ENCODE assay signal across 8 mouse cellular contexts in the genomic region with DNA sequence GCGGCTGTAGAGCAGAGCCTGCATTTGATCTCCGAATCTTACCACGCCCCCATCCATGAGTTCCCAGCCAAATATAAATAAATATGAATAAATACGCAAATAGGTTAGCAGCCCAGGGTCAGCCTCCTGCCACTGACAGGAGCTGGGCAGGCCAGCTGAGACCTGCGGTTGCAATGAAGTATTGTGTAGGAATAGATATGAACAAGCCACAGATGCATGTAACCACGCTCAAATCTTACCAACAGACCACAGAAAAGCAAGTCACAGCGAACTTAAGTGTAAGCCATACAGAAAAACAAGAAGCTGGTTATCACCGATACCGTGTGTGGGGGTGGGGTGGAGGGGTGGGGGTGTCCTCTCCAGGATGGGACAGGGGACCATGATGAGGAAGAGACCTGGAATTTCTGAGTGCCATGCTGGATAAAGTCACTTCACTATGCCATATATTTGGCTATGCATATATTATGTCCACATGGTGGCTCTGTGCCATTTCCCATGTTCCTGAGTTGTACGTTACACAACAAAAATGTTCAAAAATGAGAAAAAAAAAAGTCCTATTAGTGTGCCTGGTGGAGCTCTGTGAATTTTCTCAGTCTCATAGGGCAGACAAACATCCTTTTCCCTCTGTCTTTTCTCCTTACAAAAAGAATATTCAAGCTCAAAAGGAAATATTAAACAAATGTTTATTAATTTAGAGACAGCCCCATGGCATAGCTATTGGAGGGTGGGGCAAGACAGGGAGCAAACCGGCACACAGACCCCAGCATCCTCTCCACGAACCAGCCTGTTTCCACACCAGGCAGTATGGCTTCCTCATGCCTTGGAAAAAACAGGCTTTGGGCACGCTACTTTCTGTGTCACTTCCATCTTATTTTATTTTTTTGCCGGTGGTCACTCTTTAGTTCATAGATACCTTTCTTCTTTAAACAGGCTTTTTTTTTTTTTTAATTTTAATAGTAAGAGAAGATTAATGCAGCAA. TPM values are rescaled to one million over a fixed set of nuclear protein-coding genes. Genes with fewer than 3 reads are reported as not detected.
DNase-seq lines count a peak whose midpoint lies in the region; ATAC-seq lines count a peak whose summit lies in the region.

No protein-coding gene starts in this region.

- 38% methylated on average over 14 of the region's 14 CpGs for WGBS in heart, embryonic 16.5 days
- WGBS in hindbrain, embryonic 14.5 days, result 38% methylated on average over 14 of the region's 14 CpGs
- WGBS in midbrain, embryonic 13.5 days, result 43% methylated on average over 14 of the region's 14 CpGs

- H3K36me3 ChIP-seq in heart, embryonic 16.5 days (ENCODE audit: control insufficient read depth, insufficient read depth), result no peaks in the 10 kb centered on the region
- no peaks in the 10 kb centered on the region for H3K36me3 ChIP-seq in hindbrain, embryonic 14.5 days (replicated peaks; ENCODE audit: control insufficient read depth, insufficient read depth)
- H3K36me3 ChIP-seq in midbrain, embryonic 13.5 days, result no peaks in the 10 kb centered on the region

- H3K4me1 ChIP-seq in heart, embryonic 16.5 days (ENCODE audit: control insufficient read depth, insufficient read depth, low read length), result peaks cover 10% of the 10 kb centered on the region
- peaks cover 32% of the 10 kb centered on the region for H3K4me1 ChIP-seq in hindbrain, embryonic 14.5 days (replicated peaks; ENCODE audit: control insufficient read depth, insufficient read depth, low read length)
- H3K4me1 ChIP-seq in midbrain, embryonic 13.5 days (replicated peaks), result peaks cover 40% of the 10 kb centered on the region

- ATAC-seq in heart, embryonic 16.5 days (replicated peaks; ENCODE audit: extremely low read depth, insufficient read depth, low FRiP score), result no peak
- no peak for ATAC-seq in hindbrain, embryonic 14.5 days (ENCODE audit: low FRiP score)
- ATAC-seq in midbrain, embryonic 13.5 days, result no peak

- no peaks in the 10 kb centered on the region for H3K9me3 ChIP-seq in heart, embryonic 16.5 days (replicated peaks; ENCODE audit: control insufficient read depth, low read length)
- no peaks in the 10 kb centered on the region for H3K9me3 ChIP-seq in hindbrain, embryonic 14.5 days (ENCODE audit: control insufficient read depth, low read length)
- no peaks in the 10 kb centered on the region for H3K9me3 ChIP-seq in midbrain, embryonic 13.5 days

- H3K4me3 ChIP-seq in heart, embryonic 16.5 days (ENCODE audit: low read length), result peak overlapping the region; percentile 52
- peak overlapping the region; percentile 25 for H3K4me3 ChIP-seq in hindbrain, embryonic 14.5 days (replicated peaks; ENCODE audit: low read length)
- peak overlapping the region; percentile 31 for H3K4me3 ChIP-seq in midbrain, embryonic 13.5 days (replicated peaks)

- no peak for DNase-seq in heart, adult 11 months
- DNase-seq in brain, adult 2 months (ENCODE audit: low read depth, low spot score), result peak; percentile 51
- peak; percentile 36 for DNase-seq in hindbrain, embryonic 14.5 days (ENCODE audit: low spot score)
- DNase-seq in embryo, embryonic 9.5 days (ENCODE audit: extremely low spot score), result no peak
- DNase-seq in spleen, adult 12 weeks (ENCODE audit: low spot score), result no peak
- DNase-seq in cerebellum, adult 8-10 months, result no peak

- H3K27ac ChIP-seq in heart, embryonic 16.5 days (ENCODE audit: low read length), result no peak overlapping the region
- peak overlapping the region; percentile 87 for H3K27ac ChIP-seq in hindbrain, embryonic 14.5 days
- peak overlapping the region; percentile 80 for H3K27ac ChIP-seq in midbrain, embryonic 13.5 days

- no peaks in the 10 kb centered on the region for H3K27me3 ChIP-seq in heart, embryonic 16.5 days (ENCODE audit: control insufficient read depth, insufficient read depth, low read length)
- H3K27me3 ChIP-seq in hindbrain, embryonic 14.5 days (ENCODE audit: control insufficient read depth, insufficient read depth, low read length), result no peaks in the 10 kb centered on the region
- 0 out of 2 replicates have a peak, but pooled peaks cover 4% of the 10 kb centered on the region for H3K27me3 ChIP-seq in midbrain, embryonic 13.5 days

- H3K9ac ChIP-seq in heart, embryonic 16.5 days (ENCODE audit: low read length), result peak overlapping the region; percentile 70; the same call in 1 of the 2 replicates
- 0 out of 2 replicates have a peak overlapping the region, but pooled peaks have one; percentile 5 for H3K9ac ChIP-seq in hindbrain, embryonic 14.5 days
- H3K9ac ChIP-seq in midbrain, embryonic 13.5 days (replicated peaks), result no peak overlapping the region

- peak overlapping the region; percentile 82 for H3K4me2 ChIP-seq in heart, embryonic 16.5 days (ENCODE audit: low read depth, low read length)
- peak overlapping the region; percentile 60 for H3K4me2 ChIP-seq in hindbrain, embryonic 14.5 days (replicated peaks)
- H3K4me2 ChIP-seq in midbrain, embryonic 13.5 days (replicated peaks), result peak overlapping the region; percentile 63

RNA-seq across cellular contexts. Expression of a gene that starts 28.2 kb away (rescaled TPM):
- polyA plus RNA-seq in heart, embryonic 16.5 days (2015; fragmentation: Nextera tagmentation; extraction: Ambion mirVana), result 3.3 and 4.3 TPM in 2 replicates
- polyA plus RNA-seq in hindbrain, embryonic 14.5 days (2014; fragmentation: Nextera tagmentation; extraction: Ambion mirVana), result 3.1 and 4.6 TPM in 2 replicates
- polyA plus RNA-seq in midbrain, embryonic 13.5 days (2015; fragmentation: Nextera tagmentation; extraction: Ambion mirVana), result 3.5 and 4.1 TPM in 2 replicates

RNA-seq across cellular contexts. Expression of a gene that starts 33.8 kb away (rescaled TPM):
- polyA plus RNA-seq in heart, embryonic 16.5 days (2015; fragmentation: Nextera tagmentation; extraction: Ambion mirVana), result 29.8 and 37.5 TPM in 2 replicates
- polyA plus RNA-seq in hindbrain, embryonic 14.5 days (2014; fragmentation: Nextera tagmentation; extraction: Ambion mirVana), result 27.3 and 27.8 TPM in 2 replicates
- 38.1 and 39.9 TPM in 2 replicates for polyA plus RNA-seq in midbrain, embryonic 13.5 days (2015; fragmentation: Nextera tagmentation; extraction: Ambion mirVana)

Comparison
In these comparisons a context has a peak if more than half of its experiments do, and no peak if none do; other contexts are left out.
1. DNase-seq: peak in brain, adult 2 months (single experiment) and hindbrain, embryonic 14.5 days (single experiment); none in heart, adult 11 months (single experiment), embryo, embryonic 9.5 days (single experiment), spleen, adult 12 weeks (single experiment) and cerebellum, adult 8-10 months (single experiment).
2. Peak in every context shown above with its lines, with median percentiles within 50 percentile points of each other: H3K4me2 ChIP-seq and H3K4me3 ChIP-seq.